8 mouse cellular contexts compared by ENCODE assay signal in the genomic region with DNA sequence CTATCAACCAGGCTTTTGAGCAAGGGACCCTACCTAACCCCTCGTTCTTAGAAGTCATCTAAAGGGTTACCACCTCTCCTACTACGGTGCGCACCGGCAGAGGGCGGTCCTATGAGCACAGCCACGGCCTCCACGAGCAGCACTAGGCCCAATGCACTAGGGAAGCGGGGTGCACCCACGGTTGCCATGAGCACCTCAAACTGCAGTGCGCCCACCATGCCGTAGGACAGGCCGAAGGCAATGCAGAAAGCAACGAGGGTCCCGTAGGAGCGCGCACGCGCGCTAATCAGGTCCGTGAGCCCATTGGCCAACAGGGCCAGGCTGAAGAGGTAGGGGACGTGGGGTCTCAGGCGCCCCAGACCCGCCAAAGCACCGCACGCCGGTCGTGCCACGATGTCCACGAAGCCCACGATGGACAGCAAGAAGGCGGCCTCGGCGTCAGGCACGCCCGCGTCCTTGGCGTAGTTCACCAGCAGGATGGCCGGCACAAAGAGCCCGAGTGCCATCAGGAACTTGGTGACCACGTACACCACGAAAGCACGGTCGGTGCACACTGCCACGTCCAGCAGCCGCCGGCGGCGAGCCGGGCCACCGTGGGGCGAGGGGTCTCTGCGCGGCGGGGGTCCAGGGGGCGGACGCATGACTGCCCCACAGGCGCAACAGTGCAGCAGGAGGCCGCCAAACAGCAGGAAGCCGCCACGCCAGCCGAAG. TPM values are rescaled to one million over a fixed set of nuclear protein-coding genes. Genes with fewer than 3 reads are reported as not detected.
DNase-seq lines count a peak whose midpoint lies in the region; ATAC-seq and TF ChIP-seq lines count a peak whose summit lies in the region.
"Had no signal": no experiment of that assay in that cellular context is flagged by ENCODE, and none has a peak within 500 bp of the region (broad histone marks: within the 10 kb centered on the region; RNA-seq: fewer than 3 reads in every experiment).

No protein-coding gene starts in this region.

- H3K9me3 ChIP-seq in lung, embryonic 16.5 days (ENCODE audit: control insufficient read depth, low read length), result no peaks in the 10 kb centered on the region
- H3K9me3 ChIP-seq in forebrain, postnatal 0 days (ENCODE audit: low read length), result no peaks in the 10 kb centered on the region
- H3K9me3 ChIP-seq in limb, embryonic 11.5 days (ENCODE audit: control insufficient read depth, low read length), result no peaks in the 10 kb centered on the region

- TF ChIP-seq CTCF in forebrain, postnatal 0 days (IDR thresholded peaks at IDR 0.05; ENCODE audit: low read depth), result peak; percentile 60

- H3K4me2 ChIP-seq in lung, embryonic 16.5 days (ENCODE audit: low read depth, low read length), result peak overlapping the region; percentile 81
- H3K4me2 ChIP-seq in forebrain, postnatal 0 days (ENCODE audit: low read depth), result peak overlapping the region; percentile 68
- peak overlapping the region; percentile 72 for H3K4me2 ChIP-seq in limb, embryonic 11.5 days (ENCODE audit: low read depth, severe bottlenecking)

- 1% methylated on average over 60 of the region's 61 CpGs for WGBS in lung, embryonic 16.5 days
- 3% methylated on average over 61 of the region's 61 CpGs for WGBS in forebrain, postnatal 0 days
- WGBS in limb, embryonic 11.5 days, result 3% methylated on average over 61 of the region's 61 CpGs

- peak overlapping the region; percentile 69 for H3K9ac ChIP-seq in lung, embryonic 16.5 days (ENCODE audit: low read length)
- peak overlapping the region; percentile 48 for H3K9ac ChIP-seq in forebrain, postnatal 0 days
- peak overlapping the region; percentile 52 for H3K9ac ChIP-seq in limb, embryonic 11.5 days (ENCODE audit: low read length)

- H3K27ac ChIP-seq in lung, embryonic 16.5 days (ENCODE audit: low read length), result no peak overlapping the region
- H3K27ac ChIP-seq in forebrain, postnatal 0 days (ENCODE audit: low read depth, low read length), result no peak overlapping the region
- no peak overlapping the region for H3K27ac ChIP-seq in limb, embryonic 11.5 days (replicated peaks; ENCODE audit: low read depth, low read length)

- DNase-seq in lung, postnatal 36 days, result no peak
- DNase-seq in embryo, embryonic 9.5 days (ENCODE audit: extremely low spot score), result peak; percentile 42
- DNase-seq in forebrain, postnatal 0 days, result peak; percentile 66
- DNase-seq in limb, embryonic 11.5 days (ENCODE audit: low spot score), result peak; percentile 67
- peak; percentile 40 for DNase-seq in retina, embryonic 14.5 days (ENCODE audit: low spot score)

- peaks cover 12% of the 10 kb centered on the region for H3K4me1 ChIP-seq in lung, embryonic 16.5 days (replicated peaks; ENCODE audit: control insufficient read depth, insufficient read depth, low read length)
- peaks cover 6% of the 10 kb centered on the region; the same call in 1 of the 2 replicates for H3K4me1 ChIP-seq in forebrain, postnatal 0 days (ENCODE audit: insufficient read depth)
- peaks cover 6% of the 10 kb centered on the region for H3K4me1 ChIP-seq in limb, embryonic 11.5 days (ENCODE audit: control insufficient read depth, insufficient read depth, low read length)

- no peaks in the 10 kb centered on the region for H3K36me3 ChIP-seq in lung, embryonic 16.5 days (ENCODE audit: control insufficient read depth, insufficient read depth, low read length)
- H3K36me3 ChIP-seq in forebrain, postnatal 0 days (ENCODE audit: insufficient read depth), result peaks cover 26% of the 10 kb centered on the region
- H3K36me3 ChIP-seq in limb, embryonic 11.5 days (ENCODE audit: control insufficient read depth, insufficient read depth, low read length), result no peaks in the 10 kb centered on the region

- peak; percentile 61 for ATAC-seq in lung, embryonic 16.5 days (ENCODE audit: low read depth)
- ATAC-seq in forebrain, postnatal 0 days, result peak; percentile 83
- peak; percentile 41; the same call in 1 of the 2 replicates for ATAC-seq in limb, embryonic 11.5 days (ENCODE audit: insufficient number of reproducible peaks, low FRiP score, low TSS enrichment, low read depth)
- ATAC-seq in erythroid progenitor cell, adult 5-6 weeks (replicated peaks; ENCODE audit: low FRiP score, poor library complexity, severe bottlenecking), result no peak

- H3K27me3 ChIP-seq in lung, embryonic 16.5 days (ENCODE audit: control insufficient read depth, insufficient read depth, low read depth, low read length), result peaks cover 25% of the 10 kb centered on the region
- peaks cover 7% of the 10 kb centered on the region; the same call in 1 of the 2 replicates for H3K27me3 ChIP-seq in forebrain, postnatal 0 days (ENCODE audit: insufficient read depth, low read length)
- H3K27me3 ChIP-seq in limb, embryonic 11.5 days (ENCODE audit: control insufficient read depth, insufficient read depth, low read length), result peaks cover 32% of the 10 kb centered on the region

- H3K4me3 ChIP-seq in lung, embryonic 16.5 days (ENCODE audit: low read length), result peak overlapping the region; percentile 48
- peak overlapping the region; percentile 32 for H3K4me3 ChIP-seq in forebrain, postnatal 0 days (ENCODE audit: low read depth, low read length)
- H3K4me3 ChIP-seq in limb, embryonic 11.5 days (ENCODE audit: low read depth, low read length), result peak overlapping the region; percentile 35

RNA-seq across cellular contexts. Expression of gene Slc16a8, which starts 2.6 kb away (rescaled TPM):
- 0.13 and 0.19 TPM in 2 replicates for polyA plus RNA-seq in lung, embryonic 16.5 days (2015; fragmentation: Nextera tagmentation; extraction: Ambion mirVana)
- total RNA-seq in forebrain, postnatal 0 days (2014; rRNA removed), result 0.62 and 0.95 TPM in 2 replicates
- polyA plus RNA-seq in forebrain, postnatal 0 days (2015; fragmentation: Nextera tagmentation; extraction: Ambion mirVana), result 1.4 and 1.6 TPM in 2 replicates
- not detected in 2 replicates for polyA plus RNA-seq in limb, embryonic 11.5 days (2014; fragmentation: Nextera tagmentation; extraction: Ambion mirVana)
- total RNA-seq in erythroid progenitor cell, adult 5-6 weeks (2015; ENCODE audit: low replicate concordance), result not detected in 2 replicates
- not detected in 2 replicates for total RNA-seq in erythroid progenitor cell, adult 5-6 weeks (2017; ENCODE audit: low replicate concordance)
- total RNA-seq: liver, adult 2 months had no signal
- polyA plus RNA-seq: liver, adult 2 months had no signal

RNA-seq across cellular contexts. Expression of gene Gm49486, which starts 22.7 kb away (rescaled TPM):
- polyA plus RNA-seq in lung, embryonic 16.5 days (2015; fragmentation: Nextera tagmentation; extraction: Ambion mirVana), result 0.28 and 0.67 TPM in 2 replicates
- total RNA-seq in forebrain, postnatal 0 days (2014; rRNA removed), result 2.8 and 4.4 TPM in 2 replicates
- 1.1 and 1.2 TPM in 2 replicates for polyA plus RNA-seq in forebrain, postnatal 0 days (2015; fragmentation: Nextera tagmentation; extraction: Ambion mirVana)
- polyA plus RNA-seq in limb, embryonic 11.5 days (2014; fragmentation: Nextera tagmentation; extraction: Ambion mirVana), result 0.43 and 0.47 TPM in 2 replicates
- not detected in 2 replicates for total RNA-seq in erythroid progenitor cell, adult 5-6 weeks (2015; ENCODE audit: low replicate concordance)
- not detected in 2 replicates for total RNA-seq in erythroid progenitor cell, adult 5-6 weeks (2017; ENCODE audit: low replicate concordance)
- total RNA-seq: liver, adult 2 months had no signal
- polyA plus RNA-seq: liver, adult 2 months had no signal

RNA-seq across cellular contexts. Expression of gene Pick1, which starts 23.0 kb away (rescaled TPM):
- 41.2 and 48.4 TPM in 2 replicates for polyA plus RNA-seq in lung, embryonic 16.5 days (2015; fragmentation: Nextera tagmentation; extraction: Ambion mirVana)
- total RNA-seq in forebrain, postnatal 0 days (2014; rRNA removed), result 76.2 and 84.7 TPM in 2 replicates
- polyA plus RNA-seq in forebrain, postnatal 0 days (2015; fragmentation: Nextera tagmentation; extraction: Ambion mirVana), result 60.9 and 72.7 TPM in 2 replicates
- 23.6 and 25.0 TPM in 2 replicates for polyA plus RNA-seq in limb, embryonic 11.5 days (2014; fragmentation: Nextera tagmentation; extraction: Ambion mirVana)
- 2.9 and 3.4 TPM in 2 replicates for total RNA-seq in erythroid progenitor cell, adult 5-6 weeks (2015; ENCODE audit: low replicate concordance)
- total RNA-seq in erythroid progenitor cell, adult 5-6 weeks (2017; ENCODE audit: low replicate concordance), result 1.9 TPM in 1 of 2 replicates, not detected in the other

RNA-seq across cellular contexts. Expression of gene Baiap2l2, which starts 33.4 kb away (rescaled TPM):
- polyA plus RNA-seq in lung, embryonic 16.5 days (2015; fragmentation: Nextera tagmentation; extraction: Ambion mirVana), result 4.1 and 6.2 TPM in 2 replicates
- total RNA-seq in forebrain, postnatal 0 days (2014; rRNA removed), result 3.2 and 7.9 TPM in 2 replicates
- polyA plus RNA-seq in forebrain, postnatal 0 days (2015; fragmentation: Nextera tagmentation; extraction: Ambion mirVana), result 9.1 and 11.3 TPM in 2 replicates
- polyA plus RNA-seq in limb, embryonic 11.5 days (2014; fragmentation: Nextera tagmentation; extraction: Ambion mirVana), result 0.88 and 3.3 TPM in 2 replicates
- not detected in 2 replicates for total RNA-seq in erythroid progenitor cell, adult 5-6 weeks (2015; ENCODE audit: low replicate concordance)
- total RNA-seq in erythroid progenitor cell, adult 5-6 weeks (2017; ENCODE audit: low replicate concordance), result not detected in 2 replicates
- total RNA-seq: liver, adult 2 months had no signal
